Mouse (Mus musculus): Measurements from ENCODE around the gene Rtp1.

Rtp1 gene

DNA sequence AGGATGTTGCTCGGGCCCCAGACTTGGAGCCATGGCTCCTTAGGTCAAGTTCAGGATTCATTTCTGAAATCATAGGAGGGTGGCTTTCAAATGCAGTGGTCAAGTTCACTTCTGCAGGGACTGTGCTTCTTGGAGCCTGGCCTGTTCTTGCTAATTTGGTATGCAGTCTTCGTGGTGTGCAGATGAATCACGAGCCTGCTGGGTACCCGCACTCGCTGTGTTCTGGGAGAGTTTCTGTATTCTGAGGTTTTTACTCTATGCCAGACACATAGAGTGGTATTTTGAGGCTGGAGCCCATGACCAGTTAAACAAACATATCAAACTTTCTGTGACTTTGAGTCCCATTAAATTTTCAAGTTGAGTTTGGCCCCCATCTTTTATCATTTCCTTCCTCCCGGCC lies 25.4 kb downstream of the Rtp1 start:
- in situ Hi-C loops (cut with MboI, MseI): no loop called here

DNA sequence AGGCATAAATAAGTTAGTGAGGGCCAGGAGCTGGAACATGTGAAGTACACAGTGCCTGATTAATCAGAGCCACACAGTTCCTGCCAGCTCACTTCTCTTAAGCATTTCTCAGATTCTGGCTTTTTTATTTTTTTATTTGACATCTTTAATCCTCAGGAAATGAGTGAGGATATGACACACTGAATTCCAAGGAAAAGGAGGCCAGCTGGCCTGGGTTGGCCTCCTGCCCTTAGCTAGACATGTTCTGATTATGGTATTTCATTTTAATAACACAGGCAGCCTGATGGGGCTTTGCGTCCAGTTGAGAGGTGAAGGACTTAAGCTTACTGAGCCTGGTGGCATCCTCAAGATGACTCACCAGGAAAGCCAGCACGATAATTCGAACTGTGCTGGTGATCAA lies 27.6 kb downstream of the Rtp1 start:
- in situ Hi-C loops (cut with MboI, MseI): no loop called here

DNA sequence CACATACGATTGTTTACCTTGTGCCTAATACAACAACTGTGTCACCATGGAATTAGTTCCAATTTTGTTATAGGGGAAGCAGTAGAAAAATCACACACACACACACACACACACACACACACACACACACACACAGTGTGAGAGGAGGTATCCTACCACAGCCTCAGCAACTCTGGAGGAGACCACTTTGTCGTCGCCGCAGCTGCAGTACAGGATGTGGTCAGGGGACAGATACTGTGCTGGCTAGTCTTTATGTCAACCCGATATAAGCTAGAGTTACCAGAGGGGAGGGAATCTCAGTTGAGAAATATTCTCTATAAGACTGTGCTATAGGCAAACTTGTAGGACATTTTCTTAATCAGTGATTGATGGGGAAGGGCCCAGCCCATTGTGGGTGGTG lies 28.4 kb downstream of the Rtp1 start:
- in situ Hi-C loops (cut with MboI, MseI): no loop called here

DNA sequence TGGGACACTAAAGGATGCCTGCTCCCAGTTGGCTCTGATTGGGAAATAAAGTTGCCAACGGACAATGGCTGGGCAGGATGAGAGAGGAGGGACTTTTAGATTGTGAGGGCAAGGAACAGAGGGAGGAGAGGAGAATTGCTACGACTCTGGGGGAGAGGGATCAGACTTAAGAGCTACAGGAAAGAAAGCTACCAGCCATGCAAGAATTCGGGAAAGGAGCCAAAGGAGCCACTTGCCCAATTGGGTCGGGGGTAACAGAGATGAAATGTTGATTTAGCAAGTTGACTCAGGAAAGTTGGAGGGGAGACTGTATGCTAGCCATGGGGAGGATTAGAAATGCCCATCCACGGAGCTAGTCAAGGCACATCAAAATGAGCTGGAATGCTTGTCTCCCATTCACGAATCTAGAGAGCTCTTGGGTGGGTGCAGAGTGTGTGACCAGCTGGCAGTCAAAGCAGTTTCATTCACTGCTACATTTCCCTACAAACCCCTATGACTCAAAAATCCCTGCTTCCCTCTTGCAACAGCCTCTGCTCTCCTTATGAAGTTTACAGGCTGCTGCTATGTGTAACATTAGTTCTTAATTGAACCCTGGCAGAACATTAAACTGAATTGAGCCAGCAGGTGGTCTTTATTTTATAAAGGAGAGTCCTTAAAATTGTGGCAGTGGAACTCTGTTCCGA lies 30.1 kb downstream of the Rtp1 start:
- in situ Hi-C loops (cut with MboI, MseI): no loop called here

DNA sequence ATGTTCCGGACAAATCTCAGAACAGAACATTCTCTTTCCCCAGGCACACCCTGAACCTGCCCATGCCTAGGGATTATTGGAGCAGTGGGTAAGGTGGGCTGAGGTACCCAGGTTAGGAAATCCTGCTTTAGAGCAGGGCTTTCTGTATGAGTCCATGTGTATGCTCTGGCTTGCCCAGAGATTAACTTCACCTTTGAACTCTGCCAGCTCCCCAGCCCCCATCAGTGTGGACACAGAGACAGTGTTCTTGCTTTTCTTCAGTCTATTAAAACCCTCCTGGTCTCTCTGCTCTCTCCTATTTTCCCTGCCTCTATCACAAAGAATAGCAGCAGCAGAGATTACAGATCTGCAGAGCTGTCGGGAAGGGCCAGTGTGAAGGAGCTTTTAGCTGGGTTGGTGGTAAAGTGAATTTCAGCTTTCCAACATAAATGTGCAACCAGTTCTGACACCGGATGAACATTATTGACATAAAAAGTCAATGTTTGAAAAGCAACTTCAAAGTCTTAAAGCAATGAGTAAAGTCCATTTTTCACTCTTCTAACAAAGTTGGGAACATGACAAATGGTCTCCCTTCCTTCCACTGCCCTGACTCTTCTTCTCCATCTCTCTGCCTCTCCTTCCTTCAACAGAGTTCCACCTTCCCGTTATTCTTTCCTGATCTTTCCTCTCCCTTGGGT lies 34.9 kb downstream of the Rtp1 start:
- in situ Hi-C loops (cut with MboI, MseI): loop anchor here (5.0 kb wide), 1 partner anchor 83 kb away; no protein-coding TSS in a partner anchor

DNA sequence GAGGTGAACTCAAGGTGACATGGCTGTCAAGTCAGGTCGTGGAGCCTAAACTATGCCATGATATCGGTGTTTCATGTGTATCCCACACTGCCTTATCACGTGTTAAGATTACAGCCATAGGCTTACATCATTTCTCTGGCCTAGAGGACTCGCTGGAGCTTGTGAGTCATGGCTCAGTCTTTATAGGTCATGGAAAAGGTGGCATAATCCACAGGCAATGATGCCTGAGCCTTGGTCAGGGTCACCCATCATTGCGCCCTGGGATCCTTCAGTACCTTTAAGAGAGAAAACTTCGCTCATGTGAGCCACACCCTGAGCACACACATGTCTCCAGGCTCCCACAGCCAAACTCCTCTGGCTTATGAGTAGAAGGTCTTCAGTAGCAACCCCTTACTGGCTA lies 42.6 kb downstream of the Rtp1 start:
- in situ Hi-C loops (cut with MboI, MseI): no loop called here

DNA sequence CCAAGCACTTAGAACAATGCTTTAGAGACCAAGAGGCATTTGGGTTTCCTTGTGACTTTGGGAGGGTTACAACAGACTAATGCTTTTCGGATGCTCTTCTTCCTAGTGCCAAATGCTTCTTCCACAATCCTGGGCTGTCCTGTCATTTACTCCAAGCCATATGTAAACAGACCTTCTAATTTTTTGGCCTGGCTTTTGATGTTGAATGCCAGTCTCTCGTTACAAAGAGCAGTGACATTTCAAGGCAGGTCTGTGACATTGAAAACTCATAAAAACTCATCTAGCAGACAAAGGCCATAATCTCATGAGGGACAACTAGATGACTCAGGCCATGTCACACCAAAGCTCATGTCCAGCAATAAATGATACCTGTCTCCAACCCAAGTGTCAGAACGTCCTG lies 43.1 kb downstream of the Rtp1 start:
- in situ Hi-C loops (cut with MboI, MseI): no loop called here

DNA sequence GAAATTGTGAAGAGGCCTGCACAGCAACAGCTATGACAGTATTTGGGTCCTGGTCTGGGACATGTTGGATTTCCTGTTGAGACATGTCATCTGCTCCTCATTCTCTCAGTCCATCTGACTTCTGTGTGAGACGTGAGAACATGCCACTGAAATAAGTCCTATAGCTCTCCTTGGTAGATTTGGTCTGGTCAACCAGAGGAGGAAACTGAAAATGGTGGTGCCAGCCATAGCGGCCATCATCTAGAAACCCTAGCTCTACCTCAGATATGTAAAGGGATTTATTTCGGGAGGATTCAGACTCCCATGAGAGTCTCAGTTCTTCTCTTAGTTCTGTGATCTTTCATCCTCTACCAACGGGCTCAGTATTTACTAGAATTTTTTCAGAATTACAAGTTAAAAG lies 46.7 kb downstream of the Rtp1 start:
- in situ Hi-C loops (cut with MboI, MseI): no loop called here

DNA sequence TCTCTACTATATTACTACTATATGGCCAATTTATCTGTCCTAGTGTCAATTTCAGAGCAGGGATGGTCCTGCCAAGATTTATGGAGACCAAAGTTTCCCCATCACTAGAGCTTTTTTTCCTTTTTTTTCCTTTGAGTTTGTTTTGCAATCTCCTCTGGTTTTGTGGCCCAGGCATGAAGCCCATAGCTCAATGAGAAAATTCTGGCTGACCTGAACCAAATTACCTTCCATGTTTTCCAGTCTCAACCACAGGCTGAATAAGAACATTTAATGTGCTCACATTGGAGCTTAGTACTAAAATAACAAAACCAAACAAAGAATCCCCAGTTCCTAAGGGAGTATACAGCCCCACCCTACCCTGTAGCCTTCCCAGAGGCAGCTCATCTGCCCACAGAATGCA lies 47.7 kb downstream of the Rtp1 start:
- in situ Hi-C loops (cut with MboI, MseI): no loop called here

DNA sequence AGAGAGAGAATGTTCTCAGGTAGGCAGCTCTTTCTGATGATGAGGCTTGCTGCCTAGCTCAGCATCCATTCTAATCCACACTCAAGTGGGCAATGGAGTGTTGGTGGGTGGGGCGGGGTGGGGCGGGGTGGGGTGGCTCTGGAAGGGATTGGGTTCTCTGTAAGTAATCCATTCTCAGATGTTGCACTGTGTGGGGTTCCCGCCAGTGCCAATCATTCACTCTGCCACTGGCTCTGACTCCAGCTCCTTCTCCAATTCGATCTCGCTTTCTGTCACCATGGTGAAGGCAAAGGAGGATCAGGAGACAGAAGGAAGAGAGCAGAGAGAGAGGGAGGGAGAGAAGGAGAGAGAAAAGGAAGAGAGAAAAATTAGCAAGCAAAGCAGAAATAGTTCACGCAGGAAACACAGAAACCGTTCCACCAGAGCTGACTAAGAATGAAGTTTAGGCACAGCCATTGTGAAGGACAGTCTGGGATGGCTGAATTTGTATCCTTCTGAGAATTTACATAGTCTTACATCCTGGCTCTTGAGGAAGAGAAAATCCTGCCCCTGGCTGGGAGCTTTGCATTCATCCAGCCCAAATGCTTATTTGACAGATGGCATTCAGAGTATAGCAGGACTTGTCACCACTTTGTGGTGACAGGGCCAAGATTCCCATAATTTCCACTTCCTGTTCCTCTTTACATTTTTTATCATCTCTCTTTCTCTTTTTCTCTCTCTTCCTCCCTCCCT lies 51.1 kb downstream of the Rtp1 start:
- in situ Hi-C loops (cut with MboI, MseI): no loop called here

DNA sequence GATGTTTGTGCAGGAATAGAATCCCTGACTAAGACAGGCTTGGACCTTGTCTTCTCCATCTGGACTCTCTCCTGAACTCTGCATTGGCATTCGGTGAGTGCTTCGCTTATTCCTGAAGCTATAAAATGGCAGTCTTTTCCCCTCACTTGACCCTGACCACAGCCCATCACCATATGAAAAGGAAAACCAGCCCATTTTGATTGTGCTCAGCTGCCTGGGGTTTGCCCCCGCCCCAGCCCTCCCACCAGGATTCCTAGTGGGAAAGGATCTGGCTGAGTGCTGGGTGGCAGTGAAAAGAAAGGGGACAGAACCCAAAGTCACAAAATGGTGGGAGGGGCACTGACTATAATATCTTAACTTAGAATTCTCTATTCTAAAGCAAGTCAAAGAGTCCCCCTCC lies 53.3 kb downstream of the Rtp1 start:
- in situ Hi-C loops (cut with MboI, MseI): no loop called here

DNA sequence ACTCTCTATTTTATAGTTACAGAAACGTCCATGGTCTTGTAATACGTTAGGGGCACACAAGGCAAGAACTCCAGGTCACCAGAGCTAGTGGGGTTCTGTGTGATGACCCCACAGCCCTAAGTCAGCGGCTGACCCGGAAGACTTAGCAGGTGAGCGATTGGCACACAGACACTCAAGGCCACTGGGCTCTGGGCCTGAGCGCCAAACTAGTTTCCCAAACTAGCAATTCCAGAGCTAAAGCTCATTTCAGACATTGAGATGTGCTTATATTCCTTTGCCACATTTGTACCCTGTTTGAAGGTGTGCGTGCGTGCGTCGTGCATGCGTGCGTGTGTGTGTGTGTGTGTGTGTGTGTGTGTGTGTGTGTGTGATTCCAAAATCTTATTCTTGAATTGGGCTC lies 53.9 kb downstream of the Rtp1 start:
- in situ Hi-C loops (cut with MboI, MseI): no loop called here

DNA sequence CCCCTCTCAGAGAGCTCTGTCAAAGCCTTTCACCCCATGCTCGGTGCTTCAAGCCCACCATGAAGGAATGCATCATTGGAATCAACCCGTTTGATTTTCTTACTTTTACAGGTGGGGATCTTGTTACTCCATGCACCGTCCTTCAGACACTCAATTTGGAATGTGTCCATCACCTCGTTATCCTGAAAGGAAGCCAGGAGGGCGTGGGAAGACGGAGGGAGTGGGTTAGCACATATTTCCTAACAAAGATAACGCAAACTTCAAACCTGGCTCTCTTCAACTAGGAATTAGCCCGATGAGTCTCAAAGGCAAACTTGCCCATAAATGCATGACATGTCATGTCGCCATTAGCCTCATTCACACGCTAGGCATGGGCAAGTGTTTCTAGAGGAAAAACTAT lies 54.4 kb downstream of the Rtp1 start:
- in situ Hi-C loops (cut with MboI, MseI): no loop called here

Measured in regulatory T cell (primary cell).